ENCODE assay signal across 26 mouse cellular contexts in genomic region chr19:16329056-16329455, GRCm38 (mm10).
DNase-seq lines count a peak whose midpoint lies in the region; TF ChIP-seq lines count a peak whose summit lies in the region.
"Had no signal": no experiment of that assay in that cellular context is flagged by ENCODE, and none has a peak within 500 bp of the region (broad histone marks: within the 10 kb centered on the region; RNA-seq: fewer than 3 reads in every experiment).

No protein-coding gene starts in this region.

- no peaks in the 10 kb centered on the region for H3K27me3 ChIP-seq in splenic B cell, adult 2 months (ENCODE audit: control insufficient read depth, insufficient read depth, low read length, poor library complexity, severe bottlenecking)
- H3K27me3 ChIP-seq: embryonic facial prominence, embryonic 15.5 days; hindbrain, embryonic 15.5 days; liver, embryonic 15.5 days; lung, embryonic 15.5 days; megakaryocyte, embryonic 14.5 days had no signal

- no peak overlapping the region for H3K4me3 ChIP-seq in layer of hippocampus, adult 2 months
- H3K4me3 ChIP-seq: embryonic facial prominence, embryonic 15.5 days; heart, embryonic 10.5 days; hindbrain, embryonic 15.5 days; limb, embryonic 10.5 days; liver, embryonic 15.5 days; lung, embryonic 15.5 days; megakaryocyte, embryonic 14.5 days had no signal

- H3K36me3 ChIP-seq in splenic B cell, adult 2 months (ENCODE audit: control insufficient read depth, insufficient read depth, low read length, poor library complexity, severe bottlenecking): peaks cover 3% of the 10 kb centered on the region; the same call in 1 of the 2 replicates
- H3K36me3 ChIP-seq: G1E; heart, embryonic 10.5 days; liver, embryonic 15.5 days had no signal

- no peak for DNase-seq in layer of hippocampus, adult 2 months (ENCODE audit: low spot score in 2 of 2)
- DNase-seq in layer of hippocampus, adult 18-20 months (ENCODE audit: low spot score in 2 of 2): no peak
- peak; percentile 59 for DNase-seq in CD4-positive, CD25-positive, alpha-beta regulatory T cell, adult 2 months (ENCODE audit: low read depth, low spot score)
- DNase-seq in Muller cell, postnatal 12 days (ENCODE audit: inconsistent ontology term): peak; percentile 22
- DNase-seq in splenic B cell, adult 2 months (ENCODE audit: low read depth, low spot score): peak; percentile 18
- no peak for DNase-seq in layer of hippocampus, adult 9-11 months
- no peak for DNase-seq in adrenal gland, adult (ENCODE audit: inconsistent age in 2 of 2, low spot score in 1 of 2)
- DNase-seq: adrenal gland, postnatal 10 days; cerebellum, adult 8-10 months; gastrocnemius, postnatal 10 days; heart, postnatal 4 days; kidney, adult 2 months; liver; lung, postnatal 36 days; right cerebral cortex, postnatal 25 days; spleen, adult 18-20 months; thymus, adult 18-20 months; thymus, postnatal 36 days had no signal

- no peak for TF ChIP-seq CTCF in layer of hippocampus, adult 2 months (conservative IDR thresholded peaks at IDR 0.05)

- peak overlapping the region; percentile 63 for H3K27ac ChIP-seq in layer of hippocampus, adult 2 months
- H3K27ac ChIP-seq: embryonic facial prominence, embryonic 15.5 days; heart, embryonic 10.5 days; hindbrain, embryonic 15.5 days; limb, embryonic 10.5 days; liver, embryonic 15.5 days had no signal

Comparison
In these comparisons a context has a peak if more than half of its experiments do, and no peak if none do; other contexts are left out.
1. DNase-seq: peak in CD4-positive, CD25-positive, alpha-beta regulatory T cell, adult 2 months (single experiment), Muller cell, postnatal 12 days (single experiment) and splenic B cell, adult 2 months (single experiment); none in layer of hippocampus, adult 2 months (0 of 2), layer of hippocampus, adult 18-20 months (0 of 2), layer of hippocampus, adult 9-11 months (single experiment) and adrenal gland, adult (0 of 2).